Comparison of ENCODE assay signal across 10 mouse cellular contexts in the genomic region with DNA sequence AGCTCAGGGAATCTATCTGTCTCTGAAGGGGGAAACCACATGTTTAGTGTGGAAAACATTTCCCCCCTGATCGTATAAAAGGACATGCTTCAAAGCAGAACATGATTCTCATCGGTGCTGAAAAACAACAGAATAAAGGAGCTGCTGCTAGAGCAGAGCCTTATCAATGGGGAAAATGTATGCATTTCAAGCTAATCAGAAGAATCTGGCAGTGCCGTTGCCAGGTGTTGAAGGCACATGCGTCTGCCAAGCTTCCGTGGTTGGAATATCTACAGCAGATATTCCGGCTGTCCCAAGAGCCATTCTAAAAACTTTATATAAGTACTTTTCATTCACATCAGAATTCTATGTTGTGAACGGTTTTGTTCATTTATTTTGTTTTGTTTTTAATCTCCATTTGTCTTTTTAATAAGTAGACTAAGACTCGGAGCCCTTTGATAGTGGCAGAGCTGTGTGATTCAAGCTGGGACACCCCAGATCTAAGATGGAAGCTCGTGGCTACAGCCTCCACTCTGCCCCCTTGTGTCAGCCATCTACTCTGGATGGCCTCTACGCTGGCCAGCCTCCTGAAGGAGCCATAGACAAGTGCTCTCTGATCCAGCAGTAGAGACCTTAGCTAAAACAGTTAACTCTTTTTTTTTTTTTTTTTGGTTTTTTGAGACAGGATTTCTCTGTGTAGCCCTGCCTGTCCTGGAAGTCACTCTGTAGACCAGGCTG.
DNase-seq lines count a peak whose midpoint lies in the region; ATAC-seq and TF ChIP-seq lines count a peak whose summit lies in the region.
"Had no signal": no experiment of that assay in that cellular context is flagged by ENCODE, and none has a peak within 500 bp of the region (broad histone marks: within the 10 kb centered on the region; RNA-seq: fewer than 3 reads in every experiment).

No protein-coding gene starts in this region.

- no peak overlapping the region for H3K9ac ChIP-seq in kidney, embryonic 14.5 days (ENCODE audit: low read depth, low read length)
- H3K9ac ChIP-seq in CH12.LX (ENCODE audit: insufficient read depth, low read depth), result no peak overlapping the region
- H3K9ac ChIP-seq: hindbrain, embryonic 15.5 days had no signal

- dilution Hi-C loops in CH12.LX (cut with MboI; ENCODE audit: extremely low pct_ligation_motif_present, extremely low pct_unique_long_range_greater_than_20kb, low sequenced_read_pairs), result no loop called here

- H3K4me2 ChIP-seq in kidney, embryonic 14.5 days (replicated peaks; ENCODE audit: low read depth, low read length), result no peak overlapping the region
- H3K4me2 ChIP-seq in CH12.LX (ENCODE audit: insufficient read depth, low read depth, poor library complexity, severe bottlenecking), result no peak overlapping the region
- H3K4me2 ChIP-seq: hindbrain, embryonic 15.5 days had no signal

- H3K27ac ChIP-seq in kidney, embryonic 14.5 days (ENCODE audit: low read depth, low read length), result no peak overlapping the region
- H3K27ac ChIP-seq in CH12.LX (ENCODE audit: insufficient read depth, low read depth), result no peak overlapping the region
- H3K27ac ChIP-seq: hindbrain, embryonic 15.5 days had no signal

- peak in 1 of 2 experiments; percentile 55; a peak in 2 of 4 replicates for TF ChIP-seq CTCF in CH12.LX (conservative IDR thresholded peaks at IDR 0.05 in 1 of 2, IDR thresholded peaks at IDR 0.05 in 1 of 2; ENCODE audit: low read depth in 2 of 2, low read length in 2 of 2)

- TF ChIP-seq RAD21 in CH12.LX (IDR thresholded peaks at IDR 0.05; ENCODE audit: low read depth, low read length), result peak; percentile 27

- H3K4me1 ChIP-seq in kidney, embryonic 14.5 days (ENCODE audit: control insufficient read depth, insufficient read depth, low read length), result 0 out of 2 replicates have a peak, but pooled peaks cover 6% of the 10 kb centered on the region
- peaks cover 9 to 23% of the 10 kb centered on the region in 2 experiments for H3K4me1 ChIP-seq in CH12.LX (ENCODE audit: control insufficient read depth in 1 of 2, insufficient read depth in 2 of 2)

- no peak for TF ChIP-seq POLR2A in CH12.LX (IDR thresholded peaks at IDR 0.05; ENCODE audit: low read depth, low read length)

- in situ Hi-C loops in CH12.LX (cut with MboI; ENCODE audit: low pct_ligation_motif_present, low pct_unique_long_range_greater_than_20kb, low sequenced_read_pairs), result no loop called here

- H3K79me2 ChIP-seq in CH12.LX (replicated peaks; ENCODE audit: control insufficient read depth, extremely low read depth, insufficient read depth, poor library complexity, severe bottlenecking), result no peaks in the 10 kb centered on the region

- H3K27me3 ChIP-seq in kidney, embryonic 14.5 days (ENCODE audit: control insufficient read depth, insufficient read depth, low read length), result no peaks in the 10 kb centered on the region
- H3K27me3 ChIP-seq in CH12.LX (replicated peaks), result no peaks in the 10 kb centered on the region
- H3K27me3 ChIP-seq: hindbrain, embryonic 15.5 days had no signal

- no peaks in the 10 kb centered on the region for H3K36me3 ChIP-seq in kidney, embryonic 14.5 days (ENCODE audit: control insufficient read depth, insufficient read depth, low read length)
- no peaks in the 10 kb centered on the region for H3K36me3 ChIP-seq in CH12.LX (replicated peaks in 1 of 2; ENCODE audit: control insufficient read depth in 1 of 2, insufficient read depth in 1 of 2, low read length in 1 of 2)
- H3K36me3 ChIP-seq: hindbrain, embryonic 15.5 days had no signal

- no peaks in the 10 kb centered on the region for H3K9me3 ChIP-seq in kidney, embryonic 14.5 days (ENCODE audit: control insufficient read depth, low read length)
- no peaks in the 10 kb centered on the region for H3K9me3 ChIP-seq in CH12.LX (replicated peaks; ENCODE audit: low read length)
- H3K9me3 ChIP-seq: hindbrain, embryonic 15.5 days had no signal

- no peak overlapping the region for H3K4me3 ChIP-seq in kidney, embryonic 14.5 days (ENCODE audit: low read length)
- no peak overlapping the region for H3K4me3 ChIP-seq in CH12.LX (replicated peaks in 1 of 3; ENCODE audit: low read depth in 2 of 3, low read length in 2 of 3, poor library complexity in 1 of 3)
- H3K4me3 ChIP-seq: hindbrain, embryonic 15.5 days had no signal

- 84% methylated on average over 10 of the region's 10 CpGs for WGBS in kidney, embryonic 14.5 days

- no peak for TF ChIP-seq EP300 in CH12.LX (IDR thresholded peaks at IDR 0.05; ENCODE audit: low read length)

- no peak for ATAC-seq in kidney, embryonic 14.5 days (ENCODE audit: low FRiP score, low TSS enrichment)
- peak; percentile 79 for ATAC-seq in common myeloid progenitor, adult 5-6 weeks (replicated peaks; ENCODE audit: low read depth, poor library complexity, severe bottlenecking)
- peak; percentile 61; the same call in 1 of the 2 replicates for ATAC-seq in neutrophil, adult 5-6 weeks (ENCODE audit: extremely low read depth, insufficient number of reproducible peaks, low FRiP score, poor library complexity, severe bottlenecking)
- ATAC-seq: forebrain, embryonic 16.5 days had no signal

- peak; percentile 35 for DNase-seq in kidney, postnatal 10 days
- DNase-seq in CH12.LX (ENCODE audit: extremely low read depth) (no peak), adipocyte (ENCODE audit: low spot score) (no peak)
- no peak for DNase-seq in cerebellum, adult 11-12 months
- DNase-seq: embryo, embryonic 11 days had no signal

TF ChIP-seq in CH12.LX, 34 proteins besides CTCF, POLR2A, EP300 and RAD21:
- TF ChIP-seq SMC3 (IDR thresholded peaks at IDR 0.05; ENCODE audit: low read depth, low read length) (peak; percentile 57), E2F4 (IDR thresholded peaks at IDR 0.05; ENCODE audit: insufficient replicate concordance, low read depth, low read length) (no peak), CHD1 (IDR thresholded peaks at IDR 0.05; ENCODE audit: low read depth, low read length) (no peak)
